Mouse (Mus musculus) thymus, adult 2 months (tissue): ENCODE measurements around the gene Clp1. TPM values are rescaled to one million over a fixed set of nuclear protein-coding genes. Genes with fewer than 3 reads are reported as not detected.

ENCODE experiments used
- DNase-seq: peaks from one replicate; pipeline ENCODE4 v3.0.0; 2021
- H3K27ac ChIP-seq: fragments of 200-500 bp; 2 replicates; pipeline ENCODE4 v1.5.1; 2012; ENCODE audit warnings: low read length, control low read depth; ENCODE audit not compliant: control insufficient read depth, insufficient read depth
- H3K27me3 ChIP-seq: fragments of 200-500 bp; 2 replicates; pipeline ENCODE4 v1.6.1; 2012; ENCODE audit warnings: mild to moderate bottlenecking, low read length, moderate library complexity, mixed read lengths; ENCODE audit not compliant: control insufficient read depth, insufficient read depth
- H3K36me3 ChIP-seq: fragments of 200-500 bp; 2 replicates; pipeline ENCODE4 v1.6.1; 2012; ENCODE audit warnings: mild to moderate bottlenecking, low read length, moderate library complexity; ENCODE audit not compliant: control insufficient read depth, insufficient read depth
- H3K4me1 ChIP-seq: fragments of 200-500 bp; replicated peaks from 2 replicates; pipeline ENCODE4 v1.6.1; 2012; ENCODE audit warnings: low read length; ENCODE audit not compliant: control insufficient read depth, insufficient read depth
- H3K4me3 ChIP-seq: fragments of 200-500 bp; 2 replicates; pipeline ENCODE4 v1.5.1; 2012; ENCODE audit warnings: mild to moderate bottlenecking, low read length, control low read depth, moderate library complexity; ENCODE audit not compliant: control insufficient read depth, insufficient read depth
- CTCF ChIP-seq: fragments of 200-500 bp; IDR thresholded peaks from 2 replicates; pipeline ENCODE4 v1.5.1; 2012; ENCODE audit warnings: mild to moderate bottlenecking, control low read depth, low read length, moderate library complexity, borderline replicate concordance; ENCODE audit not compliant: control insufficient read depth, poor library complexity, insufficient read depth; ENCODE audit errors: extremely low read depth
- POLR2A ChIP-seq: fragments of 200-500 bp; IDR thresholded peaks from 2 replicates; pipeline ENCODE4 v1.6.1; 2012; ENCODE audit warnings: mild to moderate bottlenecking, low read length, control low read depth, moderate library complexity; ENCODE audit not compliant: control insufficient read depth, poor library complexity, insufficient read depth; ENCODE audit errors: extremely low read depth
- WGBS: fragments of 180-500 bp; shearing (Covaris S2); methylation state at CpG from one replicate; pipeline ENCODE4 v1.1.7; 2018; 5-methylcytosine and 5-hydroxymethylcytosine counted together
- polyA plus RNA-seq: library from polyadenylated mRNA; depleted of rRNA; stranded (reverse); fragments of >200 nt; gene quantifications from 2 replicates; pipeline ENCODE4 v1.2.3, GENCODE M21; 2012; rRNA removed

Gene Clp1
- polyA plus RNA-seq, 1 experiment, result 29.3 TPM

- H3K27me3 ChIP-seq, result no peaks in the 10 kb centered on the region
- WGBS, result 97% methylated on average over 2 of the region's 2 CpGs
- H3K4me1 ChIP-seq, result no peaks in the 10 kb centered on the region
- H3K36me3 ChIP-seq, result peaks cover 71% of the 10 kb centered on the region
- H3K4me3 ChIP-seq, result no peak overlapping the region
- DNase-seq, result no peak
- TF ChIP-seq CTCF (no peak), POLR2A (no peak)
- H3K27ac ChIP-seq, result no peak overlapping the region
These were observed 38.9 kb downstream of the Clp1 start for GRCm38 (mm10) chr2:84688080-84688844.

- no peak overlapping the region for H3K4me3 ChIP-seq
- 87% methylated on average over 6 of the region's 6 CpGs for WGBS
These were observed 44.5 kb downstream of the Clp1 start for GRCm38 (mm10) chr2:84682605-84683183.

GRCm38 (mm10) chr2:84679016-84679415, 48.1 kb downstream of the Clp1 start, which contains the start of gene Tmx2:
Gene Tmx2 (minus strand): TSS chr2:84679140.
- no peaks in the 10 kb centered on the region for H3K27me3 ChIP-seq
- peaks cover 4% of the 10 kb centered on the region; the same call in 1 of the 2 replicates for H3K36me3 ChIP-seq
- H3K27ac ChIP-seq, result no peak within 1 kb of the TSS
- no peak for DNase-seq
- TF ChIP-seq POLR2A, result no peak
- no peak for TF ChIP-seq CTCF
- WGBS, result 20% methylated on average over 8 of the region's 8 CpGs
- peaks cover 3% of the 10 kb centered on the region; the same call in 1 of the 2 replicates for H3K4me1 ChIP-seq
- peak within 1 kb of the TSS; percentile 79 for H3K4me3 ChIP-seq

More at GRCm38 (mm10) chr2:84682605-84683183, 44.5 kb downstream of the Clp1 start:
- Histone ChIP-seq H3K27ac (no peak overlapping the region), H3K27me3 (no peaks in the 10 kb centered on the region), H3K36me3 (peaks cover 23% of the 10 kb centered on the region), H3K4me1 (peaks cover 3% of the 10 kb centered on the region; the same call in 1 of the 2 replicates)
- TF ChIP-seq CTCF (no peak), POLR2A (no peak)
- no peak for DNase-seq

- under 1% methylated on average over 44 of the region's 44 CpGs for whole genome bisulfite sequencing
- DNase-seq, result peak; percentile 90
- TF ChIP-seq POLR2A, result no peak
- TF ChIP-seq CTCF, result 0 out of 2 replicates have a peak, but pooled peaks have one; percentile 4
- Histone ChIP-seq H3K4me3 (peak within 1 kb of the TSS; percentile 79), H3K36me3 (peaks cover 4% of the 10 kb centered on the region; the same call in 1 of the 2 replicates), H3K27me3 (no peaks in the 10 kb centered on the region), H3K27ac (0 out of 2 replicates have a peak within 1 kb of the TSS, but pooled peaks have one; percentile 20), H3K4me1 (peaks cover 3% of the 10 kb centered on the region; the same call in 1 of the 2 replicates)
These were observed 48.9 kb downstream of the Clp1 start, which contains the start of the genes Gm28635 and Med19 for GRCm38 (mm10) chr2:84677968-84678880. Gene Gm28635 (minus strand): TSS chr2:84678041. Gene Med19 (plus strand): TSS chr2:84678402.

DNA sequence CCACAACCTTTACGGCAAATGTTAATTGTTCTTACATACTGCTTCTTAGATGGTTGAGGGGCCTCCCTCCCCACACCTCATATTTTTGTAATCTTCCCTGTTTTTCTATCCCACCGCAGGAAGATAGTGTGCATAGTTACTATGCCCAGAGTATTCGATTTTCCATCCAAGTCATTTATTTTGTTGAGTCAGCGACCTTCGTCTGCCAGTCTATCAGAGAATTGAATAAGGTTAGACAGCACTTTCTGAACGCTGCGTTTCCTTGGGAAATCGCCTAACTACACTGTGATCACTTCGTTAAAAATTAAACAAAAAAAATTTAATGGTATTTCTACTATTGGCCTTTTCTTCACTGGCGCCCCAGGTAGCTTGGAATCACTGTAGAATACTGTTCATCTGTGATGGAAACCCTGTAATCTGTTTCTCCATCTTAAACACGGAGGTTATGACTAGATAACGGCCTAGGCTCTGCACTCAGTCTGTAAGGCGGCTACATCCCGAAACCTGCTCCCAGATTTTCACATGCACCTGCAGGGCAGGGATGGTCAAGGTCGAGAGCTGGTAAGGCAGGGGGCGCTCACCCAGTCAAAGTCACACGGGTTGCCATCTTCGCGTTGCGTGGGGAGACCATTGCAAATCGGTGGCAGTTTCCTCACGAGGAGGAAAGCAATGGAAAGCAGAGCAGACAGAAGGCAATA, 49.7 kb downstream of the Clp1 start:
- Histone ChIP-seq H3K36me3 (peaks cover 4% of the 10 kb centered on the region; the same call in 1 of the 2 replicates), H3K4me1 (peaks cover 3% of the 10 kb centered on the region; the same call in 1 of the 2 replicates), H3K27ac (0 out of 2 replicates have a peak overlapping the region, but pooled peaks have one; percentile 20), H3K4me3 (peak overlapping the region; percentile 79), H3K27me3 (no peaks in the 10 kb centered on the region)
- DNase-seq, result no peak
- TF ChIP-seq CTCF (0 out of 2 replicates have a peak, but pooled peaks have one; percentile 36), POLR2A (no peak)
- 10% methylated on average over 22 of the region's 22 CpGs for WGBS

Other genes starting within 250 kb of the Clp1 start
- 10.5 and 13.6 TPM in 2 replicates for gene Ctnnd1, start 76.6 kb downstream of the Clp1 start, polyA plus RNA-seq
- not detected in 2 replicates for gene Btbd18, start 68.3 kb downstream of the Clp1 start, polyA plus RNA-seq
- 172 and 191 TPM in 2 replicates for gene Selenoh, start 56.6 kb downstream of the Clp1 start, polyA plus RNA-seq
- not detected in 2 replicates for gene Gm28635, start 49.3 kb downstream of the Clp1 start, polyA plus RNA-seq
- 10.6 and 11.6 TPM in 2 replicates for gene Med19, start 48.9 kb downstream of the Clp1 start, polyA plus RNA-seq
- gene Tmx2, start 48.2 kb downstream of the Clp1 start, polyA plus RNA-seq, result 50.2 and 53.8 TPM in 2 replicates
- 53.6 and 57.1 TPM in 2 replicates for gene Zdhhc5, start 12.2 kb downstream of the Clp1 start, polyA plus RNA-seq
- 1.2 and 2.0 TPM in 2 replicates for gene Ypel4, start 6.7 kb upstream of the Clp1 start, polyA plus RNA-seq
- 0.15 TPM in 1 of 2 replicates, not detected in the other for gene Gm19426, start 16.3 kb upstream of the Clp1 start, polyA plus RNA-seq
- gene Serping1, start 48.1 kb upstream of the Clp1 start, polyA plus RNA-seq, result 64.6 and 93.7 TPM in 2 replicates
- 27.7 and 35.3 TPM in 2 replicates for gene Ube2l6, start 71.5 kb upstream of the Clp1 start, polyA plus RNA-seq
- 0.60 and 0.94 TPM in 2 replicates for gene Smtnl1, start 95.3 kb upstream of the Clp1 start, polyA plus RNA-seq
- 23.0 and 29.0 TPM in 2 replicates for gene Timm10, start 99.6 kb upstream of the Clp1 start, polyA plus RNA-seq
- 106 and 123 TPM in 2 replicates for gene Slc43a1, start 111.5 kb upstream of the Clp1 start, polyA plus RNA-seq
- gene Rtn4rl2, start 159.4 kb upstream of the Clp1 start, polyA plus RNA-seq, result 1.8 and 2.1 TPM in 2 replicates
- gene Slc43a3, start 209.2 kb upstream of the Clp1 start, polyA plus RNA-seq, result 64.3 and 65.0 TPM in 2 replicates